ENCODE assay signal across 9 mouse cellular contexts in genomic region chr6:137465253-137465652, GRCm38 (mm10).
DNase-seq lines count a peak whose midpoint lies in the region; ATAC-seq and TF ChIP-seq lines count a peak whose summit lies in the region.
"Had no signal": no experiment of that assay in that cellular context is flagged by ENCODE, and none has a peak within 500 bp of the region (broad histone marks: within the 10 kb centered on the region; RNA-seq: fewer than 3 reads in every experiment).

No protein-coding gene starts in this region.

- TF ChIP-seq POLR2A in embryonic fibroblast, embryonic 13.5 days (IDR thresholded peaks at IDR 0.05; ENCODE audit: low read depth, low read length) = no peak

- intact Hi-C loops in heart, postnatal 14 days (cut with DNase I) = no loop called here

- H3K4me3 ChIP-seq in forebrain, embryonic 15.5 days = no peak overlapping the region
- H3K4me3 ChIP-seq in forebrain, embryonic 10.5 days = no peak overlapping the region
- H3K4me3 ChIP-seq in embryonic fibroblast, embryonic 13.5 days (ENCODE audit: insufficient read depth, low read length) = no peak overlapping the region
- H3K4me3 ChIP-seq: liver, embryonic 13.5 days had no signal

- peaks cover 4% of the 10 kb centered on the region; the same call in 1 of the 2 replicates for H3K4me1 ChIP-seq in forebrain, embryonic 15.5 days
- H3K4me1 ChIP-seq in forebrain, embryonic 10.5 days = no peaks in the 10 kb centered on the region
- H3K4me1 ChIP-seq in embryonic fibroblast, embryonic 13.5 days (ENCODE audit: control insufficient read depth, insufficient read depth, low read length) = peaks cover 3% of the 10 kb centered on the region; the same call in 1 of the 2 replicates
- H3K4me1 ChIP-seq: liver, embryonic 13.5 days had no signal

- no peak overlapping the region for H3K4me2 ChIP-seq in forebrain, embryonic 15.5 days (replicated peaks)
- H3K4me2 ChIP-seq: liver, embryonic 13.5 days had no signal

- 18% methylated on average over 2 of the region's 2 CpGs for WGBS in forebrain, embryonic 15.5 days
- WGBS in forebrain, embryonic 10.5 days = 81% methylated on average over 2 of the region's 2 CpGs

- TF ChIP-seq CTCF in embryonic fibroblast, embryonic 13.5 days (IDR thresholded peaks at IDR 0.05; ENCODE audit: borderline replicate concordance, insufficient read depth, low read length) = no peak

- peaks cover 12% of the 10 kb centered on the region; the same call in 1 of the 2 replicates for H3K27me3 ChIP-seq in forebrain, embryonic 15.5 days
- no peaks in the 10 kb centered on the region for H3K27me3 ChIP-seq in forebrain, embryonic 10.5 days (ENCODE audit: poor library complexity, severe bottlenecking)
- H3K27me3 ChIP-seq: liver, embryonic 13.5 days had no signal

- no peak for DNase-seq in forebrain, embryonic 10.5 days (ENCODE audit: extremely low spot score, low spot score)
- peak; percentile 99 for DNase-seq in adipocyte (ENCODE audit: low spot score)
- DNase-seq in heart, postnatal 14 days = peak; percentile 74 to 86
- peak; percentile 64 to 72 for DNase-seq in lung, adult 18-20 months
- peak; percentile 16 for DNase-seq in urinary bladder, postnatal 25 days (ENCODE audit: low spot score)
- DNase-seq in yolk sac, embryonic 10.5 days (ENCODE audit: low spot score) = no peak
- DNase-seq: liver, embryonic 13.5 days had no signal

- H3K9ac ChIP-seq in forebrain, embryonic 15.5 days (replicated peaks) = no peak overlapping the region
- H3K9ac ChIP-seq: liver, embryonic 13.5 days had no signal

- no peaks in the 10 kb centered on the region for H3K36me3 ChIP-seq in forebrain, embryonic 15.5 days
- no peaks in the 10 kb centered on the region for H3K36me3 ChIP-seq in forebrain, embryonic 10.5 days (replicated peaks)
- H3K36me3 ChIP-seq: liver, embryonic 13.5 days had no signal

- no peak overlapping the region; the same call in 1 of the 2 replicates for H3K27ac ChIP-seq in forebrain, embryonic 15.5 days (replicated peaks)
- H3K27ac ChIP-seq in forebrain, embryonic 10.5 days = no peak overlapping the region
- peak overlapping the region; percentile 68 for H3K27ac ChIP-seq in embryonic fibroblast, embryonic 13.5 days (ENCODE audit: insufficient read depth, low read length)
- H3K27ac ChIP-seq: liver, embryonic 13.5 days had no signal

- ATAC-seq in forebrain, embryonic 15.5 days (replicated peaks) = peak; percentile 71

- H3K9me3 ChIP-seq in forebrain, embryonic 15.5 days = no peaks in the 10 kb centered on the region
- no peaks in the 10 kb centered on the region for H3K9me3 ChIP-seq in forebrain, embryonic 10.5 days
- H3K9me3 ChIP-seq: liver, embryonic 13.5 days had no signal

Comparison
In these comparisons a context has a peak if more than half of its experiments do, and no peak if none do; other contexts are left out.
1. DNase-seq: peak in adipocyte (single experiment), heart, postnatal 14 days (2 of 2), lung, adult 18-20 months (2 of 2) and urinary bladder, postnatal 25 days (single experiment); none in forebrain, embryonic 10.5 days (single experiment) and yolk sac, embryonic 10.5 days (single experiment).